Mouse (Mus musculus): ENCODE measurements around the gene Mrpl38. TPM values are rescaled to one million over a fixed set of nuclear protein-coding genes. Genes with fewer than 3 reads are reported as not detected.

Gene Mrpl38
- 19.5 TPM for polyA plus RNA-seq (2015; fragmentation: Illumina TruSeq; extraction: RNeasy Lipid Tissue Mini Kit (QIAGEN cat#74804); ENCODE audit: insufficient read depth, low replicate concordance)

DNA sequence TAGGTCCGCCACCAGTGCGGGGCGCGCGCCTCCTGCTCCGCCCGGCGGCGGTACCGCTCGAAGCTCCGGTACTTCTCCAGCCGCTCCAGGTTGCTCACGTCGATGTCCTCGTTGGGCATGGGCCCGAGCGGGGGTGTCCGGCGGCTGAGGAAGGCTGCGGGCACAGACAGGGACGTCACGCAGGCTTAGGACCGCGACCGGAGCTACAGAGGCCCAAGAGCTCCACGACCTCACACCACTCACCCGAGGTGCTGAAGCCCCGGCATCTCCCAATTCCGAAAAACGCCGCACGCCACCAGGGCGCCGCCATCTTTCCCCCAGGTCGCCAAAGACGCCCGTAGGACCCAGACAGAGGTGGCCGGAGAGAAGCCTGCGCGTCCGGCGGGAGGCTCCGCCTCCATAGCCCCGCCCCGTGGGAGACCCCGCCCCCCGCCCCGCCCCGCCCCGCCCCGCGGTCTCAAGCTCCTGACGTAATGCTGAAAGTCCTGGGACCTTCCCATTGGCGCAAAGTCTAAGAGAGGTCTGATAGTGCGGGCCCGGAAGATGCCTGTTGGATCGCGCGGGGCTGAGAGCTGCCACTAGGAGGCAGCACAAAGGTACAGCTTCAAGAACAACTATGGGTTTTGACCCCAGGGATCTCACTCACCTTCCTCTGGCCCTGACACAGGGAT, at the start of gene Mrpl38:
Gene Mrpl38, minus strand, starts transcription at position 401 of the 671 bp plus-strand sequence.

DNA sequence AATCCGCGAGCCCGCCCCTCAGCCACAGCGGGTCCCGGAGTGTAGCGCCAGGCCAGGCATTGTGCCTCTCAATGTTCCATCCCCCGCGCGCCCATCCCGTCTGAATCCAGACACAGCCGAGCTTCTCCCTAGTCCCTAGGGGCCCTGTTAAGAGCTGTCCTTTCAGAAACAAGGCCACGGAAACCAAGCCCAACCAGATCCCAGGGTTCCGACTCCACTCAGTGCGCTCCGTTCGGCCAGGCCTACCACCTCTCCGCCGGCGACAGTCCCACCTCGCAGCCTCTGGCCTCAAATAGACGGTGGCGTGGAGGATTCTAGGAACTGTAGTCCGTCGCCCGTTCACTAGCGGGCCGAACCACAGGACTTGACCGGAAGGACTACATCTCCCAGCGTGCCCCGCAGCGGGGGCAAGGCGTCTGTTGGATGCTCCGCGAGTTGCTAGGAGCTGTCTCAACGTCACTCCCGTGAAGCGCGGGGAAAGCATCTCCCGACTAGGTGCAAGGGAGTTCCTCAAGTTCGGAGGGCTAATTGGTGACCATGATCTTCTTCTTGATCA, 29.3 kb upstream of the Mrpl38 start, which contains the start of gene Fbf1:
Gene Fbf1, minus strand, starts transcription at position 283 of the 556 bp plus-strand sequence.

DNA sequence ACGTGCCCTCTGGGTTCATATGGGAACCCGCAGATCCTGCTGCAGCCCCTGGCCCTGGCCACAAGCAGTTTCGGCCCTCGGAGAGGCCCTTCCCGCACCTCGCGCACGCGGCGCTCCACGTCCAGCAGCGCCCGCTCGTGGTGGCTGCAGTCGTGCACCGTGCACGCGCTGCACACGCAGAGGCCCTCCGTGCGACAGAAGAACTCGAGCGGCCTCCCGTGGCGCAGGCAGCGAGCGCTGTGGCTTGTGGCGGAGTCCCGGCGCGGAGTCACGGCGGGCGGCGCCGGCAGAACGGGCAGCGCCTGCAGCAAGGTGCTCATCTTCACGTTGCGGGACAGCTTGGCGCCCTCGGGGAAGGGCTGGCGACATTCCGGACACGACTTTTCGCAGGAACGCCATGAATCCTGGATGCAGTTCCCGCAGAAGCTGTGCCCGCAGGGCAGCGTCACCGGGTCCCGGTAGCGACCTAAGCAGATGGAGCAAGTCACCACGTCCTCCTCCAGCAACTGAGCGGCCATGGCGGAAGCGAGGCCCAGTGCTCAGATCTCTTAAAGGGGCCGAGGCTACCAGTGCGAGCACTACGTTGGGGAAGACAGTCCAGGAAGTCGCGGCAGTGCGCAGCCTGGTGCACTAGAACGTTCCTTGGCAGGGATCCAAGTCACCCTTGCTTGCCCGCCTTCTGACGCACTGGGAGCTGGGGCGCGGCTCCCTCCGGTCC, 8.0 kb downstream of the Mrpl38 start, which contains the start of gene Trim65:
Gene Trim65, minus strand, starts transcription at position 641 of the 718 bp plus-strand sequence.

DNA sequence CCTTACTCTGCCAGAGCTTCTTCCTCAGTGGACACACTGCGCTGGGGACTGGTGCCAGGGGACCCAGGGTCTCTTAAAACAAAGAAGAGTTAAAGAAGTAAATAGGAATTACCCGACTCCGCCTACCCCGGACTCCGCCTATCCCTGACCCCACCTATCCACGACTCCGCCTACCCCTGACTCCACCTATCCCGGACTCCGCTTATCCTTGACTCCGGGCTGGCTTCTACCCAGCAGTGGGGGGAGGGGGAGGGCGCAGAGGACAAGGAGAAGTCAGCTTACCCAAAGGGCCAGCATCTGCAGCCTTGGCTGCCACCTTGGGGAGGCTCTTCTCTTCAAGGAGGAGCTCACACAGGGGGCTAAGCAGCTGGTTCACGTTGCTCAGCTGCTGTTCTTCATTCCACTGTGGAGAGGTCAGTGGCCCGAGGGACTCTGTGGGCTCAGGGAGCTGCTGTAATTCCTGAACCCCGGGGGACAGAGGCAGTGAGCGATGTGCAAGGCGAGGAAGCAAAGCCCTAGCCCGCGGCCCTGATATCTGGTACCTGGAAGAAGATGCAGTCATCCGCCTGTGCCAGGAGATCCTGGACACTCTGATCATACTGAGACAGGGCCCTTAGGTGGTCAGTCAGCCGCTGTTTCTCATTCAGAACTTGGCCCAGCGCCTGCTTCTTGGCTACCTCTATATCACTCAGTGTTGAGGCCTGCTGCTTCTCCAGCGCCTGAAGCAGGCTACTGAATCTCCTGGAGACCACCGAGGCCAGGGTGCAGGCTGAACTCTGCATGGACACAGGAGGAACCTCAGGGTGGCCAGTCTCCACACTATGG, 11.3 kb downstream of the Mrpl38 start, which contains the start of gene Trim47:
Gene Trim47, minus strand, starts transcription at position 55 of the 825 bp plus-strand sequence.

DNA sequence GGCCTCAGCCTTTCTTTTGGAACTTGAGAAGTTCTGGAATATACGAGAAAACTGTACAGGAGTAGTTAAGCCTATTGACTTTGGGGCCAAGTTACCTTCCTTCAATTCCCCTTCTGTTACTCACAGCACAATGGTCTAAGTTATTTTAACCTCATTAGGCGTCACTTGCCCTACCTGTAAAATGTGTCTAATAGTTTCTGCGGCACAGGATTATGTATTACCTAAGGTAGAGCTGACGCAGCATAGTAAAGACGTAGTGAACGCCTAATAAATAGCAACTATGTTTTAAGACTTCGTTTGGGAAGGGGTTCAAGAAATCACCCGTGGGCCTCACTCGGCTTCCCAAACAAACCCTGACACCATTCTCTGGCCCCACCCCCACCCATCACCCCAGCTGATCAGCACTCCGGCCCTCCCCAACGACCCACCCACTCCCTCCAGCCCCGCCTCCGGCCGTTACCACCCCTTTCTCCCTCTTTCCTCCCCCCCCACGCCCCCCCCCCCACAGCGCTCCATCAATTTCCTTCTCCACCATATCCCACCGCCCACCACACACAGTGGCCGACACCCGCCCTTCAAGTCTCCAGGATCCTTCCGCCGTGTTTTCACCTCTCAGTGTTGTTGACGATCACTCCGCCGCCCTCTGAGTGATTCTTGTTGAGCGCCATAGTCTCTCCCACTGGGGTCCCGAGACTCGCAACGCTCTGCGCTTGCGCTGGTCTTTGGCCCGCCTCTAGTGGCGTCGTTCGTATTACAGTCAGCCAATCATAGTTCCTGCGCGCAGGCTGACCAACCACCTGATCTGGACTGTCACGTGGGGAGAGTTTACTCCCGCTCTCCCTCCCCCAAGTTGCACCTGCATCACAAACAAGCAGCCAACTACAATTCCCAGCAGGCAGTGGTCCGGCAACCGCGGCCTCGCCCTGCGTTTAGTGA, 52.1 kb downstream of the Mrpl38 start, which contains the start of gene Wbp2:
Gene Wbp2, minus strand, starts transcription at position 738 of the 936 bp plus-strand sequence.

Other genes with a start within 250 kb of the Mrpl38 start
- gene Smim5, start 238.9 kb downstream of the Mrpl38 start, polyA plus RNA-seq (2015; fragmentation: Illumina TruSeq; extraction: RNeasy Lipid Tissue Mini Kit (QIAGEN cat#74804); ENCODE audit: insufficient read depth, low replicate concordance), result 4.9 TPM
- 0.35 TPM for gene Smim6, start 226.9 kb downstream of the Mrpl38 start, polyA plus RNA-seq (2015; fragmentation: Illumina TruSeq; extraction: RNeasy Lipid Tissue Mini Kit (QIAGEN cat#74804); ENCODE audit: insufficient read depth, low replicate concordance)
- 46.2 TPM for gene Sap30bp, start 205.6 kb downstream of the Mrpl38 start, polyA plus RNA-seq (2015; fragmentation: Illumina TruSeq; extraction: RNeasy Lipid Tissue Mini Kit (QIAGEN cat#74804); ENCODE audit: insufficient read depth, low replicate concordance)
- gene Recql5, start 205.4 kb downstream of the Mrpl38 start, polyA plus RNA-seq (2015; fragmentation: Illumina TruSeq; extraction: RNeasy Lipid Tissue Mini Kit (QIAGEN cat#74804); ENCODE audit: insufficient read depth, low replicate concordance), result 26.4 TPM
- gene Itgb4, start 164.2 kb downstream of the Mrpl38 start, polyA plus RNA-seq (2015; fragmentation: Illumina TruSeq; extraction: RNeasy Lipid Tissue Mini Kit (QIAGEN cat#74804); ENCODE audit: insufficient read depth, low replicate concordance), result 0.68 TPM
- gene Galk1, start 126.1 kb downstream of the Mrpl38 start, polyA plus RNA-seq (2015; fragmentation: Illumina TruSeq; extraction: RNeasy Lipid Tissue Mini Kit (QIAGEN cat#74804); ENCODE audit: insufficient read depth, low replicate concordance), result 1.7 TPM
- gene H3f3b, start 110.9 kb downstream of the Mrpl38 start, polyA plus RNA-seq (2015; fragmentation: Illumina TruSeq; extraction: RNeasy Lipid Tissue Mini Kit (QIAGEN cat#74804); ENCODE audit: insufficient read depth, low replicate concordance), result 433 TPM
- 11.8 TPM for gene Unk, start 108.5 kb downstream of the Mrpl38 start, polyA plus RNA-seq (2015; fragmentation: Illumina TruSeq; extraction: RNeasy Lipid Tissue Mini Kit (QIAGEN cat#74804); ENCODE audit: insufficient read depth, low replicate concordance)
- gene Unc13d, start 60.9 kb downstream of the Mrpl38 start, polyA plus RNA-seq (2015; fragmentation: Illumina TruSeq; extraction: RNeasy Lipid Tissue Mini Kit (QIAGEN cat#74804); ENCODE audit: insufficient read depth, low replicate concordance), result 15.2 TPM
- gene Wbp2, start 51.9 kb downstream of the Mrpl38 start, polyA plus RNA-seq (2015; fragmentation: Illumina TruSeq; extraction: RNeasy Lipid Tissue Mini Kit (QIAGEN cat#74804); ENCODE audit: insufficient read depth, low replicate concordance), result 72.9 TPM
- 4.4 TPM for gene Trim47, start 11.7 kb downstream of the Mrpl38 start, polyA plus RNA-seq (2015; fragmentation: Illumina TruSeq; extraction: RNeasy Lipid Tissue Mini Kit (QIAGEN cat#74804); ENCODE audit: insufficient read depth, low replicate concordance)
- 30.2 TPM for gene Trim65, start 7.7 kb downstream of the Mrpl38 start, polyA plus RNA-seq (2015; fragmentation: Illumina TruSeq; extraction: RNeasy Lipid Tissue Mini Kit (QIAGEN cat#74804); ENCODE audit: insufficient read depth, low replicate concordance)
- 15.1 TPM for gene Fbf1, start 29.3 kb upstream of the Mrpl38 start, polyA plus RNA-seq (2015; fragmentation: Illumina TruSeq; extraction: RNeasy Lipid Tissue Mini Kit (QIAGEN cat#74804); ENCODE audit: insufficient read depth, low replicate concordance)
- gene Ten1, start 60.0 kb upstream of the Mrpl38 start, polyA plus RNA-seq (2015; fragmentation: Illumina TruSeq; extraction: RNeasy Lipid Tissue Mini Kit (QIAGEN cat#74804); ENCODE audit: insufficient read depth, low replicate concordance), result 21.5 TPM
- gene Acox1, start 60.2 kb upstream of the Mrpl38 start, polyA plus RNA-seq (2015; fragmentation: Illumina TruSeq; extraction: RNeasy Lipid Tissue Mini Kit (QIAGEN cat#74804); ENCODE audit: insufficient read depth, low replicate concordance), result 34.2 TPM
- not detected for gene Evpl, start 99.2 kb upstream of the Mrpl38 start, polyA plus RNA-seq (2015; fragmentation: Illumina TruSeq; extraction: RNeasy Lipid Tissue Mini Kit (QIAGEN cat#74804); ENCODE audit: insufficient read depth, low replicate concordance)
- gene Srp68, start 135.3 kb upstream of the Mrpl38 start, polyA plus RNA-seq (2015; fragmentation: Illumina TruSeq; extraction: RNeasy Lipid Tissue Mini Kit (QIAGEN cat#74804); ENCODE audit: insufficient read depth, low replicate concordance), result 35.1 TPM
- gene Galr2, start 142.1 kb upstream of the Mrpl38 start, polyA plus RNA-seq (2015; fragmentation: Illumina TruSeq; extraction: RNeasy Lipid Tissue Mini Kit (QIAGEN cat#74804); ENCODE audit: insufficient read depth, low replicate concordance), result not detected
- 29.0 TPM for gene Exoc7, start 168.4 kb upstream of the Mrpl38 start, polyA plus RNA-seq (2015; fragmentation: Illumina TruSeq; extraction: RNeasy Lipid Tissue Mini Kit (QIAGEN cat#74804); ENCODE audit: insufficient read depth, low replicate concordance)
- gene Foxj1, start 196.5 kb upstream of the Mrpl38 start, polyA plus RNA-seq (2015; fragmentation: Illumina TruSeq; extraction: RNeasy Lipid Tissue Mini Kit (QIAGEN cat#74804); ENCODE audit: insufficient read depth, low replicate concordance), result 0.11 TPM